Mouse (Mus musculus) left cerebral cortex, postnatal 4 days (tissue): ENCODE measurements at regions not wholly inside any gene's neighbourhood (a gene's known extent, or its start where the extent isn't known, plus 50 kb on each side); places are given as distances from the start of the nearest gene placed in this dataset.

Experiments
- DNase-seq: peaks from one replicate; pipeline ENCODE4 v3.0.0-alpha.2; 2022
- intact Hi-C: fragments of 180-260 bp; cut with DNase I; formaldehyde crosslinking; loops from one replicate; pipeline ENCODE4 v1.15.1; 2025

- intact Hi-C loops = no loop called here
- no peak for DNase-seq
Observed at GRCm38 (mm10) chr11:6926036-6926435, 88.6 kb upstream of the Gm11983 start.

DNA sequence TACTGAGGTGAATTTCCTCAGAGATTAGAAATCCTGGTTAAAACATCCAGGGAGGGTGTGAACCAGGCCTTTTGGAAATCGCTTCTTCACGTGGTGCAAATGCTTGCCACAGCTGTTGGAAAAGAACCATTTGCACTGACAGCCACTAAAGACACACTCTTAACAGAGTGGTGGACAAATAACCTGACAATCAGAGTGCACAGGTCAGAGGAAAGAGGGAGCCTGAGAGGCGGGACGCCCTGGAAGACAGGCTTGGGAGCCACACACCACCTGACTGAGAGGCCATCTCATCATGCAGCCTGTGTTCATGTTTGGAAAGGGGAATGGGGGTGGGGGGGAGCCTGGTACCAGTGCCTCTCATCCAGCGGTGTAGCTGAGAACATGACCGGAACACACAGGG, 87.0 kb upstream of the Gm11983 start:
- no peak for DNase-seq
- intact Hi-C loops = no loop called here

- intact Hi-C loops = no loop called here
Observed at GRCm38 (mm10) chr11:6923917-6924316, 86.5 kb upstream of the Gm11983 start.

DNA sequence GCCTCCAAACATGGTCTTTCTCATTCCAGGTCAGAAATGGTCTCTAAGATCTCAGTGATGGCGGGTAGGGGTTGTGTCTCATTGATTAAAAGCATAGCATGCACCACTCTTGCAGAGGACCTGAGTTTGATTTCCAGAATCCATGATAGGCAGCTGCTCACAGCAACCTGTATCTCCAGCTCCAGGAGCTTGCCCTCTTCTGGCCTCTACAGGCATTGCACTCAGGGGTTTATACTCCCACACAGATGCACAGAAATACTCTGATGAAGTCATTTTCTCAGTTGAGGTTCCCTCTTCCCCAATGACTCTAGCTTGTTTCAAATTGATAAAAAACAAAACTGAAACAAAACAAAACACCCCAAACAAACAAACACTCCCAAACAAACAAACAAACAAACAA, 81.1 kb upstream of the Gm11983 start:
- intact Hi-C loops = no loop called here
- no peak for DNase-seq

More at GRCm38 (mm10) chr11:6923917-6924316, 86.5 kb upstream of the Gm11983 start:
- peak; percentile 36 for DNase-seq

- intact Hi-C loops = no loop called here
- DNase-seq = no peak
Observed at GRCm38 (mm10) chr11:6905630-6906029, 68.2 kb upstream of the Gm11983 start.

DNA sequence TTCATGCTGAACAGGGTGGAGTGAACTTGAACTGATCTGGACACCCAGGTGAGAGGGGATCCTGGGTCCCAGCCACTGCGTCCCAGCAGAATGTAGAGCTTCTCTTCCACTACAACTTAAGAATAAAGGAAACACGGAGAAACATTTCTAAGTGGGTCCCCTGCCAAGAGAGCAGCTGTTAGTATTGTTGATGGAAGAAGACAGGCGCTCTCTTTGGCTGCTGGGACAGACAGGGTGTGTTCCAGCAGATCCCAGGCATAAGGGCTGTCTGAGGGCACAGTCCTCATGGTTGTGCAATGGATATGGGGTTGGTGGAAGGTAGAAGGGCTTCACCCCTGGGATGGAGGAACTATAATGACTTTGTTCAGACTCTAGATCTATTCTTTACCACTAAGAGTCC, 65.5 kb upstream of the Gm11983 start:
- DNase-seq = no peak
- intact Hi-C loops = no loop called here

DNA sequence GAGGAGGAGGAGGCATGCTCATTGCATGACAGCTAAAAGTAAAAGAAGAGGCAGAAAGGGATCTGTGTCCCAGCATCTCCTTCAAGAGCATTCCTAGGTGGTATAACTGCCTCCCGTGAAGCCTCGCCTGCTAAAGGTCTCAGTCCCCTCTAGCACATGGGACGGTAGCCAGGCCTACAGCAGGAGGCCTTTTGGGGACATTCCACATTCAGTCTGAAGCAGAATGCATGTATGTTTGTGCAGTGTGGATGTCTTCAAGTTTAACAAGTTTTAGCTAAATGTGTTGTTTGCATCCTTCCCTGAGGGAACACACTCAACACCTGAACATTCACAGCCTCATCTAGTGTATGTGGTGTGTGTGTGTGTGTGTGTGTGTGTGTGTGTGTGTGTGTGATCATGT, 64.8 kb upstream of the Gm11983 start:
- intact Hi-C loops = no loop called here

GRCm38 (mm10) chr11:6900769-6901481, 63.5 kb upstream of the Gm11983 start:
- intact Hi-C loops = no loop called here
- no peak for DNase-seq

More for the DNA sequence above, 64.8 kb upstream of the Gm11983 start:
- no peak for DNase-seq

- intact Hi-C loops = no loop called here
- DNase-seq = no peak
Observed at GRCm38 (mm10) chr11:6900357-6900756, 62.9 kb upstream of the Gm11983 start.

- intact Hi-C loops = no loop called here
- DNase-seq = peak; percentile 53
Observed at GRCm38 (mm10) chr11:6899271-6900005, 62.0 kb upstream of the Gm11983 start.

GRCm38 (mm10) chr11:6898357-6899097, 61.1 kb upstream of the Gm11983 start:
- DNase-seq = no peak
- intact Hi-C loops = no loop called here

GRCm38 (mm10) chr11:6895786-6896093, 58.3 kb upstream of the Gm11983 start:
- DNase-seq = peak; percentile 89
- intact Hi-C loops = no loop called here

DNA sequence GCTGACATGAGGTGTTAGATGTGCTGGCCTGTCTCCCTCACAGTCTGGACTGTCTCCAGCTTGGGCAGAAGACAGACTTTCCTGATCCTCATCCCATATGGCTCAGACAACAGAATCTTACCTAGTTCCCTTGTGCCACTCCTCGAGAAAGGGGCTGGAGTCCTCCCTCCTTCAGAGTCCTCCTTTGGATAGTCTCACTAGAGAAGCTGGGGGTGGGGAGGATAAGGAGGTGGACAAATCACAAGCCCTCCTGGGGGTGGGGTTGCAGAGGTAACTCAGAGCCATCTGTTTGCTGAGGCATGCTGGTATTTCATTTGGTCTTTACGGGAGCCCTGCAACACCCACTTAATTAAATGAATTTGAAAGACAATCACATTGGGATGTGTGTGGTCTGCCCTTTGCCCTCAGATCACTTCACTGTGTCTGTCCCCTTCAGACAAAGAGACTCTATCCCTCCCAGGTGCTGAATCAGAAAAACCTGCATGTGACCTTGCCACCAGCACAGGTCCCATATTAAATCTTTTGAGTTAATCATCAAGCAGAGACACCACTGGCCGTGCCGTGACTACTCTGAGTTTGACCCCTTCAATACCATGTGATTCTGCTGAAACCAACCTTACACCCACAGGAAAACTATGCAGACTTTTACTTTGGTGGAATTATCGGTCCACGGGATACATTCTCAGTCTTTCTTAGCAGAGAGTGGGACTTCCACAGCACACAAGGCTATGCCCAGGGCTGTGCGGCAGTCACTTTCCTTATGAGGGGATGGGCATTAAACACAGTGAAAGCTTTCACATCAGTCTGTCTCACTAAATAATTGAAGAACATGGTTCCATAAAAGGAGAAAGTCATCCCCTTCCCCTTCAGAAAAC, 57.7 kb upstream of the Gm11983 start:
- intact Hi-C loops = no loop called here
- DNase-seq = peak; percentile 43

DNA sequence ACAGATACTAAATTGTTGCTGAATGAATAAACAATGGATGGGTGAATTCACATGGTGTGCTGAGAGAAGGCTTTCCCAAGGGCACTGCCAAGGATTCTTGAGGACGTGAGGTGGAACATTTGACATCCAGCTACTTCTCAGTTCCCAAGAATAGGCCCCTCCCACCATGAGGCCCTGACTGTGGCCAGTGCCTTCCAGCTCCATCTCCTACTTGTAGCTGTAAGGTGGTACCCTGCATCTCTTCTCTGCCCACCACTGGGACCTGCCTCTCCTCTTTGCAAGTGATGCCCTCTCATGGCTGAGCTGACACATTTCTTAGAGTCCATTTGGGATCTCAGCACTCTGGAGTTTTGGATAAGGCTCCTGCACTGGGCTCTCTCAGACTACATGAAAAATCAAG, 56.3 kb upstream of the Gm11983 start:
- no peak for DNase-seq
- intact Hi-C loops = no loop called here

DNA sequence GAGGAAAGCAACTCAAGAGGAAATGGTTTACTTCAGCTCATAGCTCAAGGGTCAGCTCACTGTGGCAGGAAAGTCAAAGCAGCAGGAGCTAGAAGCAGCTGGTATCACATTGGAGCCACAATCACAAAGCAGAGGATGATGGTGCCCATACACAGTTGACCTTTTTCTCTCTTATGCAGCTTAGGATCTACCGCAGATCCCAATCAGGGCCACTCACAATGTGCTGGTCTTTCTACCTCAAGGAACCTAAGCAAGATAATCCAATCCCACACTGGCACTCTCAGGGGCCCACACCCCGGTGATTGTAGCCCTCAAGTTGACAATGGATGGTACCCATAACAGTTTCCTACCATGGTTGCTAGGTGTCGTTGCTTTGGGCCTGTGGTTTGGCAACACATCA, 55.6 kb upstream of the Gm11983 start:
- intact Hi-C loops = no loop called here
- no peak for DNase-seq

GRCm38 (mm10) chr11:6890450-6890849, 53.0 kb upstream of the Gm11983 start:
- DNase-seq = no peak
- intact Hi-C loops = no loop called here

DNA sequence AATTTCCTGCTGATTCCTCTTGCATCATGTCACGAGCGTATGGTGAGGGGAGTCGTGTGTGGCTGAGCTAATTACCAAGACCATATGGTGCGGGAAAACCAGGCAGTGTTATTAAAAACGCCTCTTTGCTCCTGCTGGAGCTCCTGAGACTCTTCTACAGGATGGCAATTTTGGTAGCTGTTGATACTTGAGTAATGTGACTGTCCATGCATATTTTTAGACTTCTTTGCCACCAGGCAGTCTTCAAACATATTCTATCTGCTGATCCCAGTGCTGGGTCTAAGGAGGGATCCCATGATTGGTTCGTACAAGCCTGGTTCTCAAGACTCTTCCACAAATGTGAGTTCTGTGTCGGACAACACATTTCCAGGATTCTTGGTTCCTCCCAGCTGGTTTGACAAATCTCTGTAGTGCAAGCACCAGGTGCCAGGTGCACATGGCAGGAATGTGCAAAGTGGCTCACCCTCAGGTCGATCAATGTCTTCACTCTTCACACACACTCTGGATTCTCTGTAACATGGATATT, 52.3 kb upstream of the Gm11983 start:
- intact Hi-C loops = loop anchor here (10.0 kb wide), 1 partner anchor 175 kb away; the partner anchor contains the start of gene Adcy1

DNA sequence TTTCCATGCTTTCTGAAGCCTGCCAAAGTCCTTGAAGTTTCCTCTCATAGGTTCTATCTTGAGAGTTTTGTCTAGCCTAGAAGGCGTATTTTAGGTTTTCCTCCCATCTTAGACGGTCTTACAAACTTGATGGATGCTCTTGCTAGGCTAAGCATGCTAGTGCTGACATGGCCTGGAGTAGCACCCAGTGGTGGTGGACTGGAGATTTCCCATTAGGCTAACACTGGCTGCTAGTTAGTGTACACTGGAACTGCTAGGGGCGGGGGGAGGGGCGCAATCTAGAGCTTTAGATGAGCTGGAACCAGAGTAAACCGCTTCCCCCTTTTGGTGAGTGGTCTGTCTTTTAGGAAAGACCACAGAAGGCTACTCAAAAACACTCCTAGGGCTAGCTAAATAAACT, 51.7 kb upstream of the Gm11983 start:
- intact Hi-C loops = loop anchor here (10.0 kb wide), 1 partner anchor 176 kb away; the partner anchor contains the start of gene Adcy1
- DNase-seq = no peak

More for the DNA sequence above, 52.3 kb upstream of the Gm11983 start:
- no peak for DNase-seq
